Mouse (Mus musculus) mouse embryonic stem cell (cell line): Measurements from ENCODE around the gene Vmn2r87.
"Not testable (repeated sequence)": the region's sequence is repeated elsewhere in the genome, so short reads cannot be mapped to it uniquely, and the experiment has no call there.

Experiments
- in situ Hi-C, 2 experiments: fragments of 300-500 bp; cut with MboI; formaldehyde crosslinking; loops; 1 replicate in 1 of 2; 3 replicates in 1 of 2; pipeline ENCODE4 v1.14.3; 2019 to 2020; ENCODE audit warnings: low sequenced_read_pairs in 2 of 2, low pct_unique_long_range_greater_than_20kb in 1 of 2, mixed read lengths in 1 of 2; ENCODE audit not compliant: unreplicated experiment in 1 of 2

Vmn2r87 gene

GRCm38 (mm10) chr10:130497296-130497695 is at the start of gene Vmn2r87:
Vmn2r87 (minus strand) TSS chr10:130497396.
- in situ Hi-C loops: no loop called here

GRCm38 (mm10) chr10:130544331-130544730 is 47.1 kb upstream of the Vmn2r87 start:
- in situ Hi-C loops: not testable (repeated sequence)

GRCm38 (mm10) chr10:130541931-130542691 is 44.9 kb upstream of the Vmn2r87 start:
- in situ Hi-C loops: not testable (repeated sequence)

DNA sequence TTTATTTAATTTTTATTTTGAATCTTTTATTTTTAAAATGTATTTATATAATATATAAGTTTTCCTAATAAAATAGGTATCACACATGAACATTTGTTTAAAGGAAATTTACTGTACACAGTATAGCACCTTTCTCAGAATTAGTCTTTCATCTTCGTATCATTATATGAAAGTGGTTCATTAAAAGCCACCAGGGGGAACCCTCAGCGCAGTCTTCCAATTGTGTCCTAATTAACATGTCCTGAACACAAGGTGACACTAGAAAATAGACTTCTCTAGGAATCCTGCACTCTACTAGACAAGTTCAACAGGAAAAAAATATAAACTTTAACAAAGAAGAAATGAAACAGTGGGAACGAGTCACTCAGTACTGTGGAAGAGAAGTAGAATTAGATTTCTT is 38.9 kb upstream of the Vmn2r87 start:
- in situ Hi-C loops: no loop called here

DNA sequence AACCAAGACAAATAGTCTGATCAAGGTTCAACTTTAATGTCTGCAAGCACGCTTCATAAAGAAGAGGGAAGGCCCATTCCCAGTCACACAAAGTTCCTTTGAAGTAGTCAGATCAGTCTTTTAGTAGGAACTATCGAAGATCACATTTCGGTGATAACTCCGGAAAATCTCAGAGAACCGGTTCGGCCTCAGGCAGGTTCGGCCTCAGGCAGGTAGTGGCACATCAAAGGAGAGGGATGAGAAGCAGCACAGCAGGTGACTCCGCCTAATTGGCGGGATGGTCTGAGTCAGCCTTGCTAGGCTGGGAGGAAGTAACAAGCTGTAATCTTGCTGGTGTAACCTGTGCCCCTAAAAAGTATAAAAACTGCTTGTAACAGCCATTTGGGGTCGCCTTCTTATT is 30.7 kb upstream of the Vmn2r87 start:
- in situ Hi-C loops: no loop called here

DNA sequence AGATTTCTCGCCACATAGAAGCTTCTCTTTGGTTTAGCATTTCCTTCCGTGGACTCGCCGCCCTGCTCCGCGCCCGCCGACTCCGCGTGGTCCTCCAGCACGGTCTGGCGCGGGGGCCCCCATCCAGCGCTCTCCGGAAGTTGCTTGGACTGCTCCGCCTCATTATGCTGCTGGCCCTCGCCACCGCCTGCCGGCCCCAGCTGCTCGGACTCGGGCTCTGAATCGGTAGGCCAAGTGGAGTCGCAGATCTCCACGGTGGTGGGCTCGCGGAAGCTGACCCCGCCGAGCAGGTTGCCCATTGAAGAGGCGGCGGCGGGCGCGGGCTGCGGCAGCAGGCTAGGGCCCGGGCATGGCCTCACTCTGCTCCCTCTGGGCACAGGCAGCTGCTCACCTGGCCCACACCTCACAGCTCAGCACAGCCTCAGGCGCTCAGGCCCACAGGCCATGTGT is 26.9 kb downstream of the Vmn2r87 start:
- in situ Hi-C loops: no loop called here

DNA sequence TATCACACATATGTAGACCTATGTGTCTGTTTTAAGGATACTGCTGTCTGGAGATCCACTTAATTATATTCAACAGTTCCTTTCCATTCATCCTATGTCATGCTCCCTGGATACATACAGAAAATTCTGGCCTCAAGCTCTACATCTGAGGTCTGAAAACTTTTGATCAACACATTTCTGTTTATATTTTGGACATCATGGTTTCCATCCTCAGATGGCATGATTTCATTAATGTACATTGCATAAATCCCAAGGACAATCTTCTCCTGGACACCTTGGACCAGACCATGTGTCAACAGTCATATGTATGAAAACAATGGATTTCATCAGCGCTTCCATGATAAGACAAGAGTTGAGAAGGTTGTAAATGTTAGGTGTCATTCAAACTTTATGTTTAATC is 41.2 kb downstream of the Vmn2r87 start, which contains the start of gene Vmn2r86:
Gene Vmn2r86, minus strand, starts transcription at position 101 of the 400 bp plus-strand sequence.
- in situ Hi-C loops: not testable (repeated sequence)

DNA sequence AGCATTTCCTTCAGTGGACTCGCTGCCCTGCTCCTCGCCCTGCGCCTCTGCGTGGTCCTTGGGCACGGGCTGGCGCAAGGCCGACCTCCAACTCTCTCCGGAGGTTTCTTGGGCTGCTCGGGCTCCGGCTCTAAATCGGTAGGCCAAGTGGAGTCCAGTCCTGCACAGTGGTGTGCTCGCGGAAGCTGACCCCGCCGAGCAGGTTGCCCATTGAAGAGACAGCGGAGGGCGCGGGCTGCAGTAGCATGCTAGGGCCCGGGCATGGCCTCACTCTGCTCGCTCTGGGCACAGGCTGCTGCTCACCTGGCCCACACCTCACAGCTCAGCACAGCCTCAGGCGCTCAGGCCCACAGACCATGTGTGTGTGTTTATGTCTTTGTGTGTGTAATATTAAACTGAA is 52.4 kb downstream of the Vmn2r87 start:
- in situ Hi-C loops: no loop called here

DNA sequence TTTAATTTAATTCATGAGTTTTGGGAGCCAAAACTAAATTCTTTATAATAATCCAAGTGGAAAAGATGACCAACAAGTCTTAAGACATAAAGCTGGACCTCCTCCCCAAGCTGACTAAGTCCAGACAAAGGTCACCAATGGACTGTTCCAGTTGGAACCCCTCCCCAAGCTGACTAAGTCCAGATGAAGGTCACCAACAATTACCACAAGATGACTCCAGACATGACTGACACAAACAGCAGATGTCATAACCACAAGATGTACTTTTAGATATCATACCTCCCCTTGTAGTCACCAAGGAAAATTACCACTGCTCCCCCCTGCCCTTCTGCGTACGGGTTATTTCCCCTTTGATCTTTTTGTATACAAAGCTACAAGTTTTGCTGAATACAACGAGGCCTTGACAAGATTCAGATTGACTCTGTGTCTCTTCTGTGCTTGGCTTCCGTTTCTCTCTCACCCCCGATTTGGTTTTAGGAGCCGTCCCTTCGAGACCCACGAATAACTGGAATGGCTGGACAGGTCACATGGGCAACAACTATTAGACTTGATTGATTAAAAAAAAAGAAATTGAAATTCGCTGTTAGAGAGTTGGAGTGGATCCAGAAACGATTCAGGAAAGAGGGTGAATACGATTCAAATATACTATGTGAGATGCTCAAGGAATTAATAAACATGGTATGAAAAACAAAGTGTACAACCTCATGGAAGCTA is 62.9 kb downstream of the Vmn2r87 start:
- in situ Hi-C loops: not testable (repeated sequence)

GRCm38 (mm10) chr10:130429603-130430002 is 67.6 kb downstream of the Vmn2r87 start, which contains the start of gene Vmn2r85:
Vmn2r85 (minus strand) TSS chr10:130429703.
- in situ Hi-C loops: not testable (repeated sequence)

DNA sequence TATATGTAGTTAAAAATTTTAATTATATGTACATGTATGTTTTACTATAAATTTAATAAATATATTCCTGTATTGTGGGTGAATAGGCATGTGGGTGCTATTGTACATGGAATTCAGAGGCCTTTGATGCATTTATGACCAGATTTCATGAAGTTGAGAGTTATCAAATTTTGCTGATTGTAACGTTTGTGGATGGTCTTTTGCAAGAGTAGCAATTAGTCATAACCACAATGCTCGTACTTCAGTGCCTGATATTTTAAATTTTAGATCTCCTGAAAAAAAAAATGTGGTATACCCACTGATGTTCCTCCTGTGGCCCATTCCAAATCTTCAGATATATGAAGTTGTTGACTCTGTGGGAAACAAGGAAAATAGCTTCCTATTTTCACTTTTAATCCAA is 74.8 kb downstream of the Vmn2r87 start:
- in situ Hi-C loops: not testable (repeated sequence)
